Mouse (Mus musculus) forebrain, postnatal 0 days (tissue): ENCODE measurements around the gene Pdgfa. TPM values are rescaled to one million over a fixed set of nuclear protein-coding genes. Genes with fewer than 3 reads are reported as not detected.

Source experiments
- ATAC-seq: fragments of 200-750 bp; cut with Nextera tagmentation; 2 replicates; pipeline ENCODE4 v1.8.0; 2017; ENCODE audit warnings: mild to moderate bottlenecking, moderate library complexity
- DNase-seq: peaks from one replicate; pipeline ENCODE4 v3.0.0-alpha.2; 2015
- H3K27ac ChIP-seq: fragments of 300-500 bp; sonication (generic); 2 replicates; pipeline ENCODE4 v1.5.1; 2014; ENCODE audit warnings: low read depth, mild to moderate bottlenecking, antibody characterized with exemption, low read length, moderate library complexity, mixed read lengths
- H3K27me3 ChIP-seq: fragments of 300-500 bp; sonication (generic); 2 replicates; pipeline ENCODE4 v1.6.1; 2014; ENCODE audit warnings: mild to moderate bottlenecking, low read length, mixed read lengths; ENCODE audit not compliant: insufficient read depth
- H3K36me3 ChIP-seq: fragments of 300-500 bp; sonication (generic); 2 replicates; pipeline ENCODE4 v1.6.1; 2014; ENCODE audit warnings: mild to moderate bottlenecking, moderate library complexity; ENCODE audit not compliant: insufficient read depth
- H3K4me1 ChIP-seq: fragments of 300-500 bp; sonication (generic); 2 replicates; pipeline ENCODE4 v1.6.1; 2014; ENCODE audit warnings: antibody characterized with exemption; ENCODE audit not compliant: insufficient read depth
- H3K4me2 ChIP-seq: fragments of 300-500 bp; sonication (generic); 2 replicates; pipeline ENCODE4 v1.6.1; 2014; ENCODE audit warnings: low read depth, mild to moderate bottlenecking, moderate library complexity
- H3K4me3 ChIP-seq: fragments of 300-500 bp; sonication (generic); 2 replicates; pipeline ENCODE4 v1.5.1; 2014; ENCODE audit warnings: low read depth, low read length, mixed read lengths
- H3K9ac ChIP-seq: fragments of 300-500 bp; sonication (generic); 2 replicates; pipeline ENCODE4 v1.6.1; 2014; ENCODE audit warnings: mild to moderate bottlenecking
- H3K9me3 ChIP-seq: fragments of 300-500 bp; sonication (generic); 2 replicates; pipeline ENCODE4 v1.6.1; 2016; ENCODE audit warnings: low read length
- CTCF ChIP-seq: sonication (generic); IDR thresholded peaks from 2 replicates; pipeline ENCODE4 v1.5.1; 2016; ENCODE audit warnings: antibody characterized with exemption, control low read depth, low read depth
- WGBS: fragments of 180-500 bp; shearing (Covaris S2); extraction: QIAGEN DNeasy Blood & Tissue Kit; methylation state at CpG from one replicate; pipeline ENCODE4 v1.1.7; 2014; 5-methylcytosine and 5-hydroxymethylcytosine counted together
- polyA plus RNA-seq: library from polyadenylated mRNA; unstranded; fragments of >200 nt; fragmentation: Nextera tagmentation; extraction: Ambion mirVana; gene quantifications from 2 replicates; pipeline ENCODE4 v1.2.1, GENCODE M21; 2015
- total RNA-seq: library from RNA; depleted of rRNA; stranded (reverse); fragments of >200 nt; gene quantifications from 2 replicates; pipeline ENCODE4 v1.2.3, GENCODE M21; 2014

Pdgfa gene
- total and polyA plus RNA-seq, 2 experiments from 2014 or later = 47.8 to 57.8 TPM

DNA sequence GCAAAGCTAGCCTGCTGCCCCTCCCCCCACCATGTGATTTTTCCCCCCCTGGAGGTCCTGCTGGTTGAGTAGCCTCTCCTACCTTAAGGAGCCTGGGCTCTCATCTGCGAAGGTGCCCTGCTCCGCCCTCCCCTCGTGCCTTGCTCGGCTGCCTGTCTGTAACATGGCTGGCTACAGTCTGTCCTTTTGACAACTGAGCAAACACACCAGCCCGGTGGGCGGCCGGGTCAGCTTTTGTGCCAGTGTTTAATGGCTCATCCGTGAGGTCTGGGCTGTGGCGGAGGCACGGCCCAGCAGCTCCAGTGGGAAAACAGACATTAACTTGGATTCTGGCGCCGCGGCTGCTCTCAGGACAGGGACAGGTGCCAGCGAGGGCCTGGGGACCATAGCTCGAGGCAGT lies 30.4 kb upstream of the Pdgfa start:
- DNase-seq (no peak), ATAC-seq (no peak)
- no peaks in the 10 kb centered on the region for H3K27me3 ChIP-seq
- TF ChIP-seq CTCF = no peak
- no peak overlapping the region for H3K27ac ChIP-seq
- H3K4me1 ChIP-seq = no peaks in the 10 kb centered on the region
- no peaks in the 10 kb centered on the region for H3K36me3 ChIP-seq
- H3K9ac ChIP-seq = no peak overlapping the region
- WGBS = 43% methylated on average over 15 of the region's 15 CpGs
- no peak overlapping the region for H3K4me2 ChIP-seq
- H3K4me3 ChIP-seq = no peak overlapping the region
- H3K9me3 ChIP-seq = no peaks in the 10 kb centered on the region

DNA sequence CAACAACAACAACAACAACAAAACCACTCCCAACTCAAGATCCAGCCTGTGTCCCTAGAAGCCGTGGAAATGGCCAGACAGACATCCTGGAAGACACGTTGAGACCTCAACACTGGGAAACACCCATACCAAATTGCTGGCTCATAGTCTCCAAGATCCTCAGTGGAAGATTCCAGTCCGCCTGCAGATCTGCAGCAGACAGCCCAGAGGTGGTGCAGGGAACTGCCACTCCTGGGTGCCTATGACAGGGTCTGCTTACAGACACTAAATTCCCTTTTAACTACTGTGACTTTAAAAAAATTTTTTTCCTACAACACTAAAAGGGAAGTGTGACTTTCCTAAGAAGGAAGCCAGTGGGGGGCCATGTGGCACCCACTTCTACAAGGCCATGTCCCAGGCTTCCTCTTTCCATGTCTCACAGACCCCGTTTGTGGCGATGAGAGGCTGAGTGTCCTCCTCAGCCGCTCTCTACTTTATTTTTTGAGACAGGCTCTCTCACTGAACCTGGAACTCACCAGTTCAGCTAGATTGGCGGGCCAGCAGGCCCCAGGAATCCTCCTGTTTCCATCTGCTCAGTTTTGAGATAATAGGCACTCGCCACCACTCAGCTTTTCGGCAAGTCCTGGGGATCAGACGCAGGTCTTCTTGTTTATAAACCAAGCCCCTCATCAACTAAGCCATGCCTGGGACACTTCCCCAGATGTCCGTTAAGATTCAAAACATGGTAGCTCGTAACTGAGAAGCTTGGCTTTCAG lies 27.4 kb upstream of the Pdgfa start:
- Histone ChIP-seq H3K4me1 (no peaks in the 10 kb centered on the region), H3K9me3 (no peaks in the 10 kb centered on the region), H3K36me3 (peaks cover 6% of the 10 kb centered on the region; the same call in 1 of the 2 replicates), H3K4me3 (no peak overlapping the region), H3K27me3 (no peaks in the 10 kb centered on the region), H3K4me2 (no peak overlapping the region), H3K9ac (no peak overlapping the region), H3K27ac (no peak overlapping the region)
- ATAC-seq (no peak), DNase-seq (no peak)
- 79% methylated on average over 12 of the region's 12 CpGs for WGBS
- TF ChIP-seq CTCF = no peak

DNA sequence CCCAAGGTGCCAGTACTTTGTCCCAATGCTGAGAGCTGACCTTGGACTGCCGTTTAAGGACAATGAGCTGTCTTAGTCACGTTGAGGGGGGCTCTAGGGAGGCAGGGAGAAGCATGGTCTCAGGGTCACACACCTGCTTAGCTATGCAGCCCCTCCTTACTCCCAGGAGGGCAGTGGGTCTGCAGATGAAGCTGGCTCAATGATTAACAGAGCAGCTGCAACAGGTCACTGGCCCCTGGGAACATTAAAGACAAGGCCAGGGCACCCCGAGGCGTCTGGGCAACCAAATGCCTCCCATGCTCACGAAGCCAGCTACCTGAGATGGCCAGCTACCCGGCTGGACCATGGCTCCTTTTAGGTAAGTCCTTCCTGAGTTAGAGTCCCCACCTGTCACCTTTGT lies 23.4 kb upstream of the Pdgfa start:
- ATAC-seq (no peak), DNase-seq (no peak)
- H3K9me3 ChIP-seq = no peaks in the 10 kb centered on the region
- no peak overlapping the region for H3K4me3 ChIP-seq
- WGBS = 84% methylated on average over 6 of the region's 6 CpGs
- H3K27me3 ChIP-seq = no peaks in the 10 kb centered on the region
- H3K9ac ChIP-seq = no peak overlapping the region
- H3K27ac ChIP-seq = no peak overlapping the region
- no peaks in the 10 kb centered on the region for H3K4me1 ChIP-seq
- no peak overlapping the region for H3K4me2 ChIP-seq
- H3K36me3 ChIP-seq = peaks cover 30% of the 10 kb centered on the region
- TF ChIP-seq CTCF = no peak

DNA sequence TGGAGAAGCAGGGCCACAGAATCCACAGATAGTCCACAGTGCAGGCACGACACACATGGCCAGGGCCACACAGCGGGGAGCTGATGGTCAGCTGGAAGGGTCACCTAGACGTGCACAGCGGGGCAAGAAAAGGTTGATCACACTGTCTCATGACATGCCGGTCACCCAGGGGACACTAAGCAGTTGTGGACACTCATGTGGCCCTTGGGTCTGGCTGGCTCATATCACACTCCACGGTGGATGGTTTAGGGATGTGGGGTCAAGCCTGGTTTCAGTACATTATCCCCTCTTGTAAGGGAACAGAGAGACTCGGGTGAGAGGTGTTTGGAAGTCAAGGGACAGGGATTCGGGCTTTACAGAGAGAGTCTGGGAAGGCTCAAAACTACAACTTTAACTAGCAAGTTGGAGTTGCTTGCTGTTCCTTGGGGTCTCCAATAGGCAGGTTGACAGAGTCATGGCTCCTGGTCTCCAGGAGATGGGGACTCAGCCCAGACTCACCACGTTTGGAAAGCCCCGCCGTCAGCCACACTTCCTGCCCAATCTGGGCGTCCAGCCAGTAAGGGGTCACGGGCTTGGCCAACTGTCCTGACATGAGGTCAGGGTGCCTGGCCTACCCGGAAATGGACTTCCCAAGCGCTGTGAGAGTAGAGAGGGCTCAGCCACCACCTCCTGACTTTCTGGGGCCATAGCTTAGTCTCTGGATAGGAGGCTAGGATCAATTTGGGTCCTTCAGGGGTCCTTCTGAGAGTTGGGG lies 20.4 kb upstream of the Pdgfa start:
- no peak overlapping the region for H3K27ac ChIP-seq
- no peaks in the 10 kb centered on the region for H3K27me3 ChIP-seq
- TF ChIP-seq CTCF = no peak
- no peak overlapping the region for H3K9ac ChIP-seq
- H3K4me3 ChIP-seq = no peak overlapping the region
- H3K9me3 ChIP-seq = no peaks in the 10 kb centered on the region
- H3K4me2 ChIP-seq = no peak overlapping the region
- ATAC-seq (no peak), DNase-seq (no peak)
- peaks cover 30% of the 10 kb centered on the region for H3K36me3 ChIP-seq
- 77% methylated on average over 15 of the region's 15 CpGs for WGBS
- H3K4me1 ChIP-seq = no peaks in the 10 kb centered on the region

DNA sequence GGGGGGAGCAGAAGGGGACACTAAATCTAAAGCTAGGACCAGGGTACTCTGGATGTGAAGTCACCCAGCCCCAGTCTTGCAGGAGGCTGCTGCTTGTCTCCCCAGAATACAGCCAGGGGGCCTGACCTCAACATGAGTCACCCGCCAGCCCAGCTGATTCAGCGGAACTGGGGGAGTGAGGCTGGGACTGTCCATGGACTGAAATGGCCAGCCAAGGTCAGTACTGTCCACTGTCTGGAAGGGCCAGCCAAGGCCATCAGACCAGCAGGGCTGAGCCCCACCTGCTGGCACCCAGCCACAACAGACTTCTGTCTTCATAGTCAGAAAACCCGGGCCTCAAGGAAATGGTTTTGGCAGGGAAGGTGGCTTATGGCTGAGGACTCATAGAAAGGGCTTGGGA lies 17.9 kb upstream of the Pdgfa start:
- WGBS = 69% methylated on average over 3 of the region's 3 CpGs

DNA sequence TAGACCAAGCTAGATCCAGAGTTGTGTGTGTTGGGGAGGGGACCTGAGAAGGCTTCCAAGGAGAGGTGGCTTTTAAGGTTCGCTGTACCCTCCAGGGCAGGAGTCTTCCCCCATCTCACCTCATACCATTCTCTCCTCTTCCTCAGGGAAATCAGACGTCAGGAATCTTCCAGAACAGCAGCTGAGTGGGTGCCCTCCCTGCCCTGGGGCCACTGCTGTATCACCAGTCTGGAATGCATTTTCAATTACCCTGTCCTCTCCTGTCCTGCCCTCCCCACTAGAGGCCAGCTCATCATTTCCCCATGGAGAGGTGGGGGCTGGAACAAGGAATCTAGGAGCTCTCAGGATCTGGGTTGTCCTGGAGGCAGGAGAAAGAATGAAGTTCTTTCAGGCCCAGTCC lies 13.5 kb upstream of the Pdgfa start:
- 67% methylated on average over 2 of the region's 2 CpGs for WGBS
- no peaks in the 10 kb centered on the region for H3K9me3 ChIP-seq
- no peak for DNase-seq
- no peaks in the 10 kb centered on the region for H3K4me1 ChIP-seq
- H3K36me3 ChIP-seq = no peaks in the 10 kb centered on the region
- no peak for TF ChIP-seq CTCF
- H3K27me3 ChIP-seq = no peaks in the 10 kb centered on the region
- H3K4me3 ChIP-seq = no peak overlapping the region
- no peak overlapping the region for H3K4me2 ChIP-seq
- H3K9ac ChIP-seq = no peak overlapping the region
- no peak for ATAC-seq
- H3K27ac ChIP-seq = no peak overlapping the region

More for the DNA sequence above, 17.9 kb upstream of the Pdgfa start:
- Histone ChIP-seq H3K36me3 (peaks cover 30% of the 10 kb centered on the region), H3K9me3 (no peaks in the 10 kb centered on the region), H3K4me3 (no peak overlapping the region), H3K27me3 (no peaks in the 10 kb centered on the region), H3K4me1 (no peaks in the 10 kb centered on the region), H3K4me2 (no peak overlapping the region), H3K27ac (no peak overlapping the region), H3K9ac (no peak overlapping the region)
- ATAC-seq (no peak), DNase-seq (no peak)
- no peak for TF ChIP-seq CTCF

DNA sequence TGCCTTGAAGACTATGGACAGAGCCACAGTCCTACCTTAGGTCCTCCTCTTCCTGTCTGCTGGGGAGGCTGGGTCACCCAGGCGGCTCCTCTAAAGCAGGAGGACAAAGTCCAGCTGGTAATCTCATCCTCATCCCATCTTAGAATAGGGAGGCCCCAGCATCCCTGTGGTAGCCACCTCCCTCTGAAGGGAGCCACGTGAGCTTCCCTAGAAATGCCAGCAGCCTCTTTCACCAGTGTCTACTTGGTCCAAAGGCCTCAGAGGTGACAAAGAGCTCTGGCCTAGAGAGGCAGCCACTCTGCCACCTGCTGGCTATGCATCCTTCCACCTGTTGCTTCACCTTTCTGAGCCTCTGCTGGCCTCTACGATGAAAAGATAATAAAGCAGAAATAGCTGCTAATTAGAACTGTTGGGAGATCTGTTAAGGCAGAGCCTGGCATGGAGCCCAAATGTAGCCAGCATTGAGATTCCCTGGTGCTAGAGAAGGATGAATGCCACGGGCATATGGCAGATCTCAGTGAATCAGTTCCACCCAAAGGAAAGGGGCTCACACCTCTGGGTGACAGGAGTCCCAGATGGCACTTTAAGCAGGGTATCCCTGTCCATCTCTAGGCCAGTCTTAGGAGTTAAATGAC lies 10.1 kb upstream of the Pdgfa start:
- Histone ChIP-seq H3K4me2 (no peak overlapping the region), H3K4me3 (no peak overlapping the region), H3K27me3 (no peaks in the 10 kb centered on the region), H3K36me3 (no peaks in the 10 kb centered on the region), H3K9me3 (no peaks in the 10 kb centered on the region), H3K4me1 (no peaks in the 10 kb centered on the region), H3K9ac (no peak overlapping the region), H3K27ac (no peak overlapping the region)
- DNase-seq = no peak
- no peak for ATAC-seq
- 31% methylated on average over 4 of the region's 4 CpGs for WGBS
- TF ChIP-seq CTCF = peak; percentile 41
